Mouse (Mus musculus) layer of hippocampus, postnatal 14 days (tissue): ENCODE measurements at regions not wholly inside any gene's neighbourhood (a gene's known extent, or its start where the extent isn't known, plus 50 kb on each side); places are given as distances from the start of the nearest gene placed in this dataset.
A peak's percentile ranks its signal among the peaks of the same experiment; 100 is the strongest.

ENCODE experiments used
- DNase-seq, 2 experiments: peaks; one replicate each; pipeline ENCODE4 v3.0.0; 2021 to 2022; ENCODE audit warnings: low spot score in 2 of 2, mixed read lengths in 1 of 2

DNA sequence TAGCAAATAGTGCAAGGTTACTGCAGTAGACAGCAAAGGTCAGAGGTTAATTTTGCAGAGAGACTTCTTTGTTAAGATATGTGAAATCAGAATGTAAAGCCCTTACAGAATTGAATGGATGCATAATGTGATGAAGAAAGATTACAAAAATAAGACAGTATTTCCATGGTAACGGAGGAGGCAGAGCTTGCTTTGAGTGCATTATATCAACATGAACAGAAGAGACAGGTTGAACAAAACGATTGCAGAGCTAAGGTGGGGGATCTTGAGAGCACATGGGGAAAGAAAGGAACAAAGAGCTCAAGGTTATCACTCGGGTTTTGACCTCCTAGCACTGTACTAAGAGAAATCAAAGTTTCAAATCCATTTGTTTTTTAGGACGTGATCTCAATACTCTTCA is 106.2 kb upstream of the Rap2b start:
- DNase-seq = no peak

DNA sequence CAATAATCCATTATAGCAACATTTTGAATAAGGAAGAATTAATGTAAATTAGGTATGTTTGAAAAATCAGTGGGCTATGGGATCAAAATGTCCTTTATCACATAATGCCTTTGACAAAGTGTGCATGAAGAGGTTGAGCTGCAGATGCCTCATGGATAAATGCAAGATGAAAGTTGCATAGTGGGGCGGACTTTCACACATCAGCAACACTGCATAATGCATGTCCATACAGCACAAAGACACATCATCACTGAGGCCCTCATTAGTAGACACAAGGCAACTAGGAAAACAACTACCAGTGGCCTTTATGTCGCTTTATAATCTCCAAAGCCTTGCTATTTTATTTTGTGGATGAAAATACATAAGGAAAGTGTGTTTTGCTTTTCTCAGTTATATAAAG is 105.8 kb upstream of the Rap2b start:
- DNase-seq = no peak

DNA sequence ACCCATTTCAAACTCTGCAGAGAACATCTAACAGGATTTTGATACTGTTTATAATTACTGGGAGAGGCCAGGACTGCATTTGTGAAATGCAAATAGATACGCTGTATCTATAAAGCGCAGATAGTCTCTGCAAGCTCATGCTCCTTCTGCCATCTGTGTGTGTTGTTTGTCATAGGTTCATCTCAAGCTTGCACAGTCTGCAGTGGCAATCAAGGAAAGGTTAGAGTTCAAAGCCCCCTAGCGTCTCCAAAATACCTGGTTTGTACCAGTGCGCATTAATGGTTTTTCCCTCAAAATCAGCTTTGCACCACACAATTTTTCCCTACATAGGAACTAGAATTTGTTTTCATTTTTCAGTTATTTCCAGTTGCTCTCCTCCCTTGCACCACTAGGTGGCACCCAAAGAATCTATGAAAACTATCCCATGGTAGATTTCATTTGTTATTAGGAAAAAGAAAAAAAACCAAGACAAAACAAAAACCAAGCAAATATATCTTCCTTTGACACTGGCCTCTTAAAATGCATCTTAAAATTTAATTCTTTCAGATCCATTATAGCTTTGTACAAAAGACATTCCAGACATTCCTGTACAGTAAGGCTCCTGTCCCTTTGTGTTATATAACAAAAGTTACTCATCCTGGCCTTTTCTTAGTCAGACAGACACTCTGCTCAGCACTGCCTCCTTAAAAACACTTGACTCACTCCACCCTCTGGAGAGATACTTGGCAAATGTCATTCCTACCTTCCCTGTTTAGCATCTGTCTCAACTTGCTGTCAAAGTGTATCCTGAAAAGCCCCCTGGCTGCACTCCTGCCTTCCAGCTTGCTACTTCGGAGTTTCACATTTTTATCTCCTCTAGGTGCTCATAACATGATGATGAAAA is 92.7 kb upstream of the Rap2b start:
- peak; percentile 66 to 84 for DNase-seq

DNA sequence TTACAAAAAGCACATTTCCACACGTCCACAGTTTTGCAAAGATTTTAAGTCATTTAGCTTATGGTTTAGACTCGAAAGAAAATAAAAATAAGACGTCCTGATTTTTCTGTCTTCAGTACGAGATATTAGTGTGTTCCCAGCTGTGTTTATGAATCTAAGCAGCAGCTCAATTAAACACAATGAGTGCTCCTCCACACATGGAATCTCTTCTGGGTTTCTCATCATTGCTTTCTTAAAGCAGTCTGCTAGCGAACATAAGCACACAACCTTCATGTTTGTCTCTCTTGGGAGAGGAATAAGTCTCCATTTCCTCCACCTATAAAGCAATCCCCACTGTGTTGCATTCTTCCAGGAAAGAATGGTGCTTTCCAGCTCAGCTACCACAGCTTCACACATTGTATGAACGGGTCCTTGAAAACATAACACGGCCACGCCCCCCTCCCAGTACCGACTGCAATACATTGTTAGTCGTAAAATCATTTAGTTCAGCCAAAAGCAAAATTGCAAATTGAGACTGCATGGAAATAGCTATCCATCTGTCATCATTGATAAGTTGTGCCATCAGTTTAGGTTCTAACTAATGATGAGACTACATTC is 75.4 kb upstream of the Rap2b start:
- peak; percentile 16 to 48 for DNase-seq

DNA sequence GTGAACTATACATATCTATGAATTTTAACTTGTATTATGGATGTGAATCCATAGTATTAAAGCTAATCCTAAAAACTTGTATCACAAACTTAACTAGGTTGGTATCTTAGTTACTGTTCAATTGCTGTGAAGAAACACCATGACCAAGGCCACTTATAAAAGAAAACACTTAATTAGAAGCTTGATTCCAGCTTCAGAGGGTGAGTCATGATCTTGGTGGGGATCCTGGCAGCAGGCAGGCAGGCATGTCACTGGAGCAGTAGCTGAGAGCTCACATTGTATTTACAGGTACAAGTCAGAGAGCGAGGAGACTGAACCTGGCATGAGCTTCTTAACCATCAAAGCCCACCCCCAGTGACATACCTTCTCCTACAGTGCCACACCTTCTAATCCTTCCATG is 73.2 kb upstream of the Rap2b start:
- DNase-seq = no peak

DNA sequence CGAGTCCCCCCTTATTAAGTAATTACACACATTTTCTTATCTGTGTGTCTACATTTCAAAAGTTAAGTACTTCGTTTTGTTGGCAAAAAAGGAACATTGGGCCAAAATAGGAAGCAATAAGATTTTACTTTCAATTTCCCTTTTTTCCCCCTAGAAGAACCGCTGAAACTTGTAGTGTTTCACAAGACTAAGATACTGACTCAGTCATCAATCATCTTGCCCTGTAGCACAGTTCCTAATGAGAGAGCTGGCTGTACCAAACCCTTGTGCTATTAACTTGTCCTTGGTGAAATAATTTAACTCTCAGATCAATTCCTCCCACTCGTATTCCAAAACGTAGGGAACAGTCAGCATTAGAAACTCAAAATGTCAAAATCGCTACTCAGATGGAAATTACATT is 66.6 kb upstream of the Rap2b start:
- DNase-seq = no peak

DNA sequence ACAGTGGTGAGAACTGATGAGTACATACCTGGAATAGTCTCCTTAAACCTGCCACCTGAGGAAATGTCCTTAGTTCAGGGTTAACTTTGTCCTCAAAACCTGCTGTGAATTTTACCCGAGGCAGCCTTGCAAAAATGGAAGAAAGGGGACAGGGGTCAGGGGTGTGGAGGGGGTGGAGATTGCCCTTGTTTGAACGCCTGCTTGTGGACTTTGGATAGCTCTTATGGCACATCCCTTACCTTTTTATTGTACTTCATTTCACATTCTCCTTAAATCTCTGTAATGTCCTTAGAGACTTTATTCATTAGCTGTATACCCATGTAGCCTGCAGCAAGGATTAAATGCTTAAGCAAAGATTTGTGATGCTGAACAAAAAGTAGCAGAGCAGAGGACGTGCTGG is 64.1 kb upstream of the Rap2b start:
- DNase-seq = no peak

DNA sequence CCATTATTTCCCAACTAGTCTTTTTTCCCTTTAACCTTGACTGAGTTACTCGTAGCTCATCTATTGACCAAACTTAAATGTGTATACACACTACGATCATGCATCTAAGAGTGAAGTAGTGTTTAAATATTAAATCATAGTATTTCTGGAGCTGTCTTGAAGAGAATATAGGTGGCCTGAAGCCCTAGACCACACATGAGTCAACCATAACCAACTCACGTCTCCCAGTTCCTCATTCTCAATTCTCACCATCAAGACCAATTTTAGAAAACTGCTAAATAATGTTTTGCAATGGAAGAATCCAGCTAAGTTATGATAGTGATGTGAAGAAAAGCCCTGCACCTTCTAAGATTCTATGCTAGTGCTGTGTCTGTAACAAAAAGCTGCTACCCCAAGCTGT is 59.2 kb upstream of the Rap2b start:
- DNase-seq = no peak

DNA sequence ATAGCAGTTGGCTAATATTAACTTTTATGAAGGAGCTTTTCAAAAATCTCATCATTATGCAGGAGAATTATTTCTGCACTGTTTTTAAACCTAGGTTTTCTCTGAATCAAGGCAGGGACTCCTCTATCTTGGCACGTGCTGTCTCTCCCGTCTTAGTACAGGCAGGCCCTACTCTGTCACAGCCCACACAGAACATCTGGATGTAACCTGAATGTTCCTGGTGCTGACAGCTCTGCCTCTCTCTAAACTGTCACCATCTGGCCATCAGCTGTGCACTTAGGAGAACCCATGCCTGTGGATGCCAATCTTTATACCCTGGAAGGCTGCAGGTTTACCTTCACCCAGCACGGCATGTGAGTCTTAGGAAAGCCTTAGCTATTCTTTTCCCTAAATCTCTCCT is 58.0 kb upstream of the Rap2b start:
- no peak for DNase-seq

DNA sequence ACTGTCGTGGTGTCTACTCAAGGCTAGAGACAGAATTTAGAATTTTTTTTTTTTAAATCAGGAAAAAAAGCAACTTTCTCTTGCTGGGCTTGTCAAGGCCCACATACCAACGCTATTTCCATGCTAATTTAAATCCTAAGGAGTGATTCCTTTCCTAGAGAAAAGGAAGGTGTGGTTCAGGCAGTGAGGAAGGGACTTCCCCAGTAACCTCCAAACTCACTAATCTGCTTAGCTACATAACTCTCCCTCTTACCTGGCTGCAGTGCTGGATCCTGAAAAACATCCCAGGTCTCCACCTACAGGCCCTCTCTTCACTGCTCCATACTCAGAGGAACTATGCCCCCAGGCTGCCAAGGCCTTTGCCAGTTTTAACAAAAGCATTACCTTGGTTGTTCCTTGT is 55.1 kb upstream of the Rap2b start:
- no peak for DNase-seq

DNA sequence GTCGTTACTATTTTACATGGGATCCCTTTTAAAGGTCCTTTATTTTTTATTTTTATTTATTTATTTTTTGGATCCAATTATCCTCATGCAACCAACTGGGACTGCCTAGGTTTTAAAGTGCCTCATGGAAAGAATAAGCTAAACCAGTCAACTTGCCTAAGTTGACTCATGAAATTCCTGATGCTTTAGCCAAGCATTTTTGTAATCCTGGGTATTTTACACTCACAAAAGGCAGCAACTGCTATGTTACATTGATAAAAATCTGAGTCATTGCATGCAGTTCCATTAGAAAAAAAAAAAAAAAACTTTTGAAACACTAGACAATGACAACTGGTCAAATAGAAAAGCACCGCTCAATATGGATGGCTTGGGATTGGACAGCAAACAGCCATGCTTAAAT is 52.7 kb upstream of the Rap2b start:
- DNase-seq = no peak

DNA sequence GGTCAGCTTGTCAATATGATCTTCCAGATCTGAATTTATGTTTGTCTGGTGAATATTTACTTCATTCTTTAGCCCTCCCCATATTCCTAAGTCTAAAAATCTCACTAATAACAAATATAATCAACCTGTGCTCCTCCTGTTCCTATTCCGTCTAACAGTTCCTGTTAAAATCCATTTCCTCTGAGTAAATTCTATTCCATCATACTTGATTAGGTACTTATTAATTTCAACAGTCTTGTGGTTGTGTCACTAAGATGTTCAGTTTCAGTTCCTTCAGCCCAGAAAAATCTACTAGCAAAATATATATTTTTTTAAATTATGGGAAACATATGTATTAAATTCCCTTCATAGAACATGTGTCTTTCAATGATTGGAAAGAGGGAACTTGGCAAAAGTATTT is 52.2 kb upstream of the Rap2b start:
- DNase-seq = no peak
